Mouse (Mus musculus) limb, embryonic 10.5 days (tissue): ENCODE data around the gene Aldh3a2. TPM values are rescaled to one million over a fixed set of nuclear protein-coding genes. Genes with fewer than 3 reads are reported as not detected.
A peak's percentile ranks its signal among the peaks of the same experiment; 100 is the strongest.

ENCODE experiments used
- DNase-seq: peaks from one replicate; pipeline ENCODE4 v3.0.0-alpha.2; 2017; ENCODE audit warnings: low spot score
- H3K27ac ChIP-seq: fragments of 300-500 bp; sonication (generic); 2 replicates; pipeline ENCODE4 v1.5.1; 2016; ENCODE audit warnings: mild to moderate bottlenecking
- H3K27me3 ChIP-seq: fragments of 300-500 bp; sonication (generic); 2 replicates; pipeline ENCODE4 v1.6.1; 2016; ENCODE audit warnings: low read depth, mild to moderate bottlenecking; ENCODE audit not compliant: poor library complexity, severe bottlenecking
- H3K36me3 ChIP-seq: fragments of 300-500 bp; sonication (generic); 2 replicates; pipeline ENCODE4 v1.6.1; 2016; ENCODE audit warnings: mild to moderate bottlenecking, moderate library complexity
- H3K4me1 ChIP-seq: fragments of 300-500 bp; sonication (generic); 2 replicates; pipeline ENCODE4 v1.6.1; 2016
- H3K4me3 ChIP-seq: fragments of 300-500 bp; sonication (generic); 2 replicates; pipeline ENCODE4 v1.5.1; 2016; ENCODE audit warnings: mild to moderate bottlenecking, moderate library complexity
- H3K9me3 ChIP-seq: fragments of 300-500 bp; sonication (generic); replicated peaks from 2 replicates; pipeline ENCODE4 v1.6.1; 2016; ENCODE audit warnings: mild to moderate bottlenecking
- WGBS: fragments of 180-500 bp; shearing (Covaris S2); methylation state at CpG from one replicate; pipeline ENCODE4 v1.1.7; 2016; 5-methylcytosine and 5-hydroxymethylcytosine counted together
- polyA plus RNA-seq: library from polyadenylated mRNA; unstranded; fragments of >200 nt; fragmentation: Nextera tagmentation; extraction: Ambion mirVana; gene quantifications from 2 replicates; pipeline ENCODE4 v1.2.1, GENCODE M21; 2016

Aldh3a2 gene
- polyA plus RNA-seq, 1 experiment from 2014 or later, result 15.1 TPM

DNA sequence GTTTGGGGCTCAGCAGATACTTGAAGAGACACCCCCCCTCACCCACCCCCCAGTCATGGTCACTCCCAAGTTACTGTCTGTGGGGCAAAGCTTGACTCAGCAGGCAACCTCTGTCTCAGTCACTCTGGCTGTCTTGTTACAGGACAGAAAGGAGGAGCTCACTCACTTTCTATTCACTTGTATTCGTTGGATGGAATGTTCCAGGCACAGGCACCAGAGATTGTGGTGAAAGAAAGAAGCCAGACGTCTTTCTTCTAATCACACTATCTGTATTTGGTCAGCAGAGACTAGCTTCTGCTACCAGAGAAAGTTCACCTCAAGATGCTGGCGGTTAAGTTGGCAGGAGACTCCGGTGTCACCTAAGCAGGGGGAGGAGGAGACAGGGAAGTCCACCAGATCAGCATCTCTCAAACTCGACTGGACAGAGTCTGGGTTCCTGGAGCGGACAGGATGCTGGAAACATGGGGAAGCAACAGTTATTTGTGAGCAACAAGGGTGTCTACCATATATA lies 43.0 kb downstream of the Aldh3a2 start:
- no peaks in the 10 kb centered on the region for H3K36me3 ChIP-seq
- 80% methylated on average over 6 of the region's 6 CpGs for WGBS
- H3K27ac ChIP-seq, result no peak overlapping the region
- H3K4me1 ChIP-seq, result no peaks in the 10 kb centered on the region; the same call in 1 of the 2 replicates
- H3K27me3 ChIP-seq, result no peaks in the 10 kb centered on the region
- no peaks in the 10 kb centered on the region for H3K9me3 ChIP-seq
- H3K4me3 ChIP-seq, result no peak overlapping the region
- no peak for DNase-seq

DNA sequence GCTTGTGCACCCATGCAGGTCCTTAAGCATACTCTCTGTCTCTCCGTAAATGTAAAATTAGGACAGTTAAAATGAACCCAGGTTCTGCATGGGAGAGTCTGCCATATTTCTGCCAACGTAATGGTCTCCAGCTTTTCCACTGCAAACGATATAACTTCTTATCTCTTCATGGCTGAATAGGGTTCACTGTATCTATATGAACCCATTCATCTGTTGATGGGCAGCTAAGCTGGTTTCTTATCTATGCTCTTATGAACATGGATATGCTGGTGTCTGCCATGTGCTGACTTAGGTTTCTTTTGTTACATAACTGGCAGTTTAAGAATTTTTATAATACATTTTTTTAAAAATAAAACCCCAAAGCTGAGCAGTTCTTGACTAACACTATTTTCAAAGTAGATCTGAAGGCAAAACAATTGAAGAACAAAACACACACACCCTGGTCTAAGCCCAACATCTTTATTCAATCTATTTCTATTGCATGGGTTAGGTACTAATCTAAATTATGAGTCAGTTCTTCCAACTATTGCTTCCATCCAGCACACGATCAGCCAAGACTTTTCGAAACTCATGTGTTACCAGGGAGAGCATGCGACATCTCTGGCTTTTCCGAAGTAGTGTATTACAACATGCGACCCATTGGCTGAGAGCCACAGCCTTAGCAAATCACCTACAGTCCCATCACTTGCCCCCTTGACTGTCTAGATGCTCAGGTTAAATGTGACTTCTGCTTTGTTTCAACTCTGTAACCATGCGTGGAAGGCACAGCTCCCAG lies 44.1 kb downstream of the Aldh3a2 start:
- H3K36me3 ChIP-seq, result no peaks in the 10 kb centered on the region
- H3K27ac ChIP-seq, result no peak overlapping the region
- H3K4me3 ChIP-seq, result no peak overlapping the region
- H3K4me1 ChIP-seq, result no peaks in the 10 kb centered on the region; the same call in 1 of the 2 replicates
- WGBS, result 92% methylated on average over 9 of the region's 9 CpGs
- H3K27me3 ChIP-seq, result no peaks in the 10 kb centered on the region
- no peaks in the 10 kb centered on the region for H3K9me3 ChIP-seq
- no peak for DNase-seq

DNA sequence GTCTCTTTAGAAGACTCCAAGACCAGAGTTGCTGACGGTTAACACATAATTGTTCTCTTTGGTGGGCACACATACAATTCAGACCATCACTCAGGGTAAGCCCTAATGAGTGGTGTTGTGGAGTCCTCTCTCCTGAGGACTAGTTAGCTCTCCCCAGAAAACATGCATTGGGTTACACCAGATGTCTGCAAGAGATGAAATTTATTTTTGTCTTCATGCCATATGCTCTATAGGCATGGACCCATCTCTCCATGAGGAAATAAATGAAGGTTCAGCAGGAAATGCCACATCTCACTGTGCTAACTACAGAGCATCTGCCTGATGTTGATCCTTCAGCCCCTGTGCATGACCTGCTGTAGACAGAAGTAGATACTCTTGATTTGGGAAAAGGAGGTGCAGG lies 45.3 kb downstream of the Aldh3a2 start:
- no peak overlapping the region for H3K27ac ChIP-seq
- H3K9me3 ChIP-seq, result no peaks in the 10 kb centered on the region
- H3K27me3 ChIP-seq, result no peaks in the 10 kb centered on the region
- H3K4me1 ChIP-seq, result no peaks in the 10 kb centered on the region; the same call in 1 of the 2 replicates
- DNase-seq, result no peak
- no peak overlapping the region for H3K4me3 ChIP-seq
- WGBS, result 41% methylated on average over 1 of the region's 1 CpGs
- H3K36me3 ChIP-seq, result no peaks in the 10 kb centered on the region

DNA sequence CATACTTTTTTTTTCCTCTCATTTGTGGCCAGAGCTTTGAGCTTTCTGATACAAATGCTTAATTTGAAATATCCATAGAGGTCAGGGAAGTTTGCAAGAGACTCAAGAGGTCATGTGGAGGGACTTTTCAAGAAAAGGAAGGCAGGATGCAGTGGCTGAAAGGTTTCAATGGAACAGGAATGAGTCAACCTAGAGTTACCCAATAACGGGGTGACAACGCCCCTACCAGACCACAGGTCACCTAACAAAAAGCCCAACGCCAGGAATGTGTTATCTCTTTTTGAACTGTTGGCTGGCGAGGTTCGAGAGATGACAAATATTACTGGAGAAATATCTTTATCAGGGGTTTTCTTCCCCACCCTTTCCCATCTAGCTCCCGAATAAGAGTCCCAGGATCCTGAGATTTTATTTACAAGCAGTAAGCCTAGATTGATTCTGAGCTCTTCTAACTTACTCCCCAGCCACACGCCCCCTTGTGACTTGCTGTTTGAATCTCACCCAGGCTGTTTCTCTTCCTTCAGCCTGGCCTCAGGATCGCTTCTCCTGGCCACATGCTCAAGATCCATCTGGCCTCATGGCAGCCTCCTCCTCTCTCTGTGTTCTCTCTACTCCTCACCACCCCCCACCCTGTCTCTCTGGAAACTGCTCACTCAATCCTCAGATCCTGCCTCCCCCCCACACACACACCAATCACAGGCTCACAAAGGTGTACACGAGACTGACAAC lies 46.9 kb downstream of the Aldh3a2 start:
- H3K27ac ChIP-seq, result no peak overlapping the region
- H3K9me3 ChIP-seq, result no peaks in the 10 kb centered on the region
- no peak for DNase-seq
- WGBS, result 72% methylated on average over 9 of the region's 9 CpGs
- no peaks in the 10 kb centered on the region for H3K36me3 ChIP-seq
- H3K27me3 ChIP-seq, result no peaks in the 10 kb centered on the region
- no peak overlapping the region for H3K4me3 ChIP-seq
- no peaks in the 10 kb centered on the region; the same call in 1 of the 2 replicates for H3K4me1 ChIP-seq

DNA sequence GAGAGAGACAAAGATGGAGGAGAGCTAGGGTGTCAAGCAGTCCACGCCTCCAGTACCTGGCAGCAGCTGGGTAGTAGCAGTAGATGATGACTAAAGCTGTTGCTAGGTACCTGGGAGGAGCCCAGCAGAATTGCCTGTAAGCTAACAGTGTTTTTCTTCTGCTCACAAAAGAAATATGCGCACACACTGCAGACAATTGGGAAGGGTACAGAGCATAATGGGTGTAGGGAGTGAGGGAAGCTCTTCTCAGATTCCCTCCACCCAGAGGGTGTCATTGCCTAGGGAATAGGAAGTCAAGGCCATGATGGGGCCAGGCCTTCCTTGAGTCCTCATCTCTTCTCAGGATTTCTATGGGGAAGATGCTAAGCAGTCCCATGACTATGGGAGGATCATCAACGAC lies 51.3 kb downstream of the Aldh3a2 start:
- DNase-seq, result no peak
- Histone ChIP-seq H3K27me3 (peaks cover 32% of the 10 kb centered on the region), H3K4me3 (no peak overlapping the region), H3K4me1 (no peaks in the 10 kb centered on the region), H3K9me3 (no peaks in the 10 kb centered on the region), H3K36me3 (no peaks in the 10 kb centered on the region), H3K27ac (no peak overlapping the region)
- WGBS, result 84% methylated on average over 3 of the region's 3 CpGs

DNA sequence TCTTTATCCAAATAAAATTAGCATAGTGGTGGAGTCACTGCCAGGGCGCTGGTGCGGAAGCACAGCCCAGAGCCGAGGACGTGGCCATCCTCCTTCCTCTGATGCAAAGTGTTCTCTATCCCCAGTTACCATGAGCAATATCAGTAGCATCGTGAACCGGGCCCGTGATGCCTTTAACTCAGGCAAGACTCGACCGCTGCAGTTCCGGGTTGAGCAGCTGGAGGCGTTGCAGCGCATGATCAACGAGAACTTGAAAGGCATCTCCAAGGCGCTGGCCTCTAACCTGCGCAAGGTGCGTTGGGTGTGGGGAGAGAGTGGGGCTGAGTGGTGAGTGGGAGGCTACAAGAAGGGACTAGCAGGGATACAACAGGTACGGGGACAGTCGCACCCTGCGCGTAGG lies 55.2 kb downstream of the Aldh3a2 start:
- peaks cover 10% of the 10 kb centered on the region for H3K4me1 ChIP-seq
- no peaks in the 10 kb centered on the region for H3K9me3 ChIP-seq
- H3K27me3 ChIP-seq, result peaks cover 57% of the 10 kb centered on the region
- H3K36me3 ChIP-seq, result no peaks in the 10 kb centered on the region
- H3K27ac ChIP-seq, result no peak overlapping the region
- H3K4me3 ChIP-seq, result no peak overlapping the region
- DNase-seq, result peak; percentile 37
- 35% methylated on average over 20 of the region's 20 CpGs for WGBS

DNA sequence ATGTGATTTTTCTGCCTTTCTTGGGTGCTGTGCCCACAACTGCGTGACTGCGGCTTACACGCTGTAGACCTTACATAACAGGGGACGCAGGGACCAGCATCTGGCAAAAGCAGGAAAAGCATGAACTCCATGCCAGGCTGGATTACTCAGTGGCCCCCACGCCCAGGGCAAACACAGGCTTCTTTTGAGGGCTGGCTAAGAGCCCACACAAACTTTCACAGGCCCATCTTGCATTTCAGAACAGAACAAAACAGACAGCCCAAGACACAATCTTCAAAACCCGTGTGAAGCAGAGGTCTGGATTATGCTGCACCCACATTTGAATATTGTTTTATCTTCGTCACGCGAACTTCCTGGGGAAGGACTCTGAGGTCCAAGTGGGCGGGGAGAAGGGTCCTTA lies 58.9 kb downstream of the Aldh3a2 start:
- DNase-seq, result no peak
- Histone ChIP-seq H3K27me3 (peaks cover 48% of the 10 kb centered on the region), H3K4me3 (no peak overlapping the region), H3K9me3 (no peaks in the 10 kb centered on the region), H3K36me3 (no peaks in the 10 kb centered on the region), H3K27ac (0 out of 2 replicates have a peak overlapping the region, but pooled peaks have one; percentile 59), H3K4me1 (peaks cover 15% of the 10 kb centered on the region)
- 87% methylated on average over 10 of the region's 10 CpGs for WGBS

DNA sequence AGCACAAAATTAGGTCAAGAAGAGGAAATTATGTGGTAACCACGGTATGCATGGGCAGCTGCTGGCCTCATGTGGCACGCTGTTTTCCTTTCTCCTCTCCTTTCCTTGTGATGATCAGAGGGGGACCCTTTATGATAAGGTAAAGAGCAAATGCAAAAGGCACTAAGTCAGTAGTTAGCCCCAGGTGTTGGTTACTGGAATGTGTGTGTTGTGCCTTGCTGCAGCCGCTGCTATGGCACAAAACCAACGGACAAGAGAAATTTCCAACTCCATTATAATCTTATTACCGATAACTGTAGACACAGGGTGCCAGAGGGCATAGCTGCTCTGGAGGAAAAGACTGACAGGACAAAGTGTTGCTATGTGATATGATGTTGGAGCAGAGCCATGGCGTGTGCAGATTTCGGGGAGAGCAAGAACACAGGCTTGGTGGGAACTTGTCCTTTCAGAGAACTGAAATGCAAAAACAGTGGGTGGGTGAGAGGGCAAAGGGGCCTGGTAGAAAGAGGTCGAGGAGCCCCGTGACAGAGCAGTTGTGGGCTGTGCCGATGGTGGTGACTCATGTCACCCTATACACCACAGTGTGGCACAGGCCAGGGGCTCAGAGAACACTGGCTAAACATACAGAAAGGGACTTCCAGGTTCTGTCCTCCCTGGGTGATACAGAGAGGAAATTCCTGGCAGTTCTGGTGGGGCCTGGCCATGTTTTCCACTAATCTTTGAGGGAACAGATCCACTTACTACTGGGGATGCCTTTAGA lies 59.6 kb downstream of the Aldh3a2 start, which contains the start of gene Aldh3a1:
Gene Aldh3a1, plus strand, starts transcription at position 51 of the 760 bp plus-strand sequence.
- Histone ChIP-seq H3K27ac (peak within 1 kb of the TSS; percentile 59), H3K27me3 (peaks cover 41% of the 10 kb centered on the region), H3K4me1 (peaks cover 15% of the 10 kb centered on the region), H3K9me3 (no peaks in the 10 kb centered on the region), H3K36me3 (no peaks in the 10 kb centered on the region), H3K4me3 (no peak within 1 kb of the TSS)
- no peak for DNase-seq
- 81% methylated on average over 10 of the region's 10 CpGs for WGBS

DNA sequence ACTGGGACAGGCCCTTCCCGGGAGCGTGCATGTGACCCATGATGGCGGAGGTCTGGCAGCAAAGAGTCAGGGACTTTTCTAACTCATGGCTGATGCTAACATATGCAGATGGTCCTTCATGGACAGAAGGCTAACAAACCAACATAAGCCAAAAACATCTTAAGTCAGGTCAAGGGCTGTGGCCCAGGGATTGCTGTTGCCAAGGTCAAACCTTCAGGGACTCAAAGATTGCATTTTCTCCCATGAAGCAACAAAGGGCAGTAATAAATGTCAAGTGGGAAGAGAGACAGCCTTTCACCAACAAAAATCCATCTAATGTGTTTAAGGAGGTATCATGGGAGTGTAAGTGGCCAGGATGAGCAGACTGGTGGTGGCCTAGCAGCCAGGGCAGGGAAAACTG lies 61.1 kb downstream of the Aldh3a2 start:
- WGBS, result 95% methylated on average over 3 of the region's 3 CpGs
- Histone ChIP-seq H3K9me3 (no peaks in the 10 kb centered on the region), H3K36me3 (no peaks in the 10 kb centered on the region), H3K27ac (no peak overlapping the region), H3K27me3 (peaks cover 26% of the 10 kb centered on the region), H3K4me1 (peaks cover 15% of the 10 kb centered on the region), H3K4me3 (no peak overlapping the region)
- no peak for DNase-seq

DNA sequence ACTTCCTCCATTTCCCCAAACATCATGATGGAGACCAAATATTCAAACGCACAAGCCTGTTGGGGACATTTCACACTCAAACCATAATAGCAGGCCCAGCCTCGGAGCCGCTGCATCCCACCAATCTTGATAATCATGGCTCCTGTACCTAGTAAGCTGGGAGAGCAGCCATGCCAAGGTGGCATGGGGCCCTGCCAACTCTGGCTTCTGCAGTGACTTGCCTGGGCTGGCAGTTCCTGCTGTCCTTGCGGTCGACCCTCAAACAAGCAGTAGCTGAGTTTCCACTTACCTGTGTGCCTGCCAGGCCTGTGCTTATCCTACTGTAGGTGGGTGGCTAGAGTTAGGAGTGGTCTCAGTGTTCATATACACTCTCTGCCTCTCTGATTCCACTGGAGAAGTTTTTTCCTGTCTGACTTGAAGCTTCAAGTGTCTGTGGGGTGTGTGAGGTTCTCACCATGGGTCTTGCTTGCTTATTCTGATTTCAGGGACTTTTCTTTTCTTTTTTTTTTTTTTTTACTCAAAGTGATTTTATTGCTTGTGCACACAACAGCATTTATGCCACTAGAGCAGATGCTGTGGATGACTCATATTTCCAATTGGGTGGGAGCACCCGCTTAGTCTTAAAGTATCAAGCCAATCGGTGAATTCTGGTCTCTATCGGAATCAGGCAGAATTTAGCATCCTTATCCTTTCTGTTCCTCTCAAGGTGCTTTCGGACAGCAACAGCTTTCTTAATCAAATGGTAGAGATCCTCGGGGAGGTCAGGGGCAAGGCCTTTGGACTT lies 61.9 kb downstream of the Aldh3a2 start:
- Histone ChIP-seq H3K27ac (no peak overlapping the region), H3K36me3 (no peaks in the 10 kb centered on the region), H3K4me1 (peaks cover 15% of the 10 kb centered on the region), H3K4me3 (no peak overlapping the region), H3K27me3 (peaks cover 18% of the 10 kb centered on the region), H3K9me3 (no peaks in the 10 kb centered on the region)
- 90% methylated on average over 10 of the region's 10 CpGs for WGBS
- no peak for DNase-seq

DNA sequence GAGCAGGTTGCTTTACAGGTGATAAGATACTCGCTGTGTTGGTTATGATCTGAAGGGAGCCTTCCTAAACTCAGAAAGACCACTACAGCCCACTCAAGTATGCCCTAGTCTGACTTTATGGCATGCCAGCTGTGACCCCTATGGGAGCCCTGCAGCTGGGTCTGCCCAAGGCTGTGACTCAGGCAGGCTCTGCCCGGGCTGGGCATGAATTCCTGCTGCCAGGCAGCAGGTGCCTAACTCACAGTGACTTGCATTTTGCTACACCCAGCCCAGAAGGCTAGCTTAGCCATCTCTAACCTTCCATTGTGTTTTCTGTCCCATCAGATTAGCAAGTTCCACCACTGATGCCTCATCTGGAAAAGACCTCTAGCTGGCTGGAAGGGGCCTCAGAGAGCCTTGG lies 64.5 kb downstream of the Aldh3a2 start:
- no peak overlapping the region for H3K27ac ChIP-seq
- H3K9me3 ChIP-seq, result no peaks in the 10 kb centered on the region
- H3K36me3 ChIP-seq, result no peaks in the 10 kb centered on the region
- DNase-seq, result no peak
- no peaks in the 10 kb centered on the region for H3K27me3 ChIP-seq
- peaks cover 14% of the 10 kb centered on the region for H3K4me1 ChIP-seq
- no peak overlapping the region for H3K4me3 ChIP-seq
- WGBS, result 88% methylated on average over 2 of the region's 2 CpGs

DNA sequence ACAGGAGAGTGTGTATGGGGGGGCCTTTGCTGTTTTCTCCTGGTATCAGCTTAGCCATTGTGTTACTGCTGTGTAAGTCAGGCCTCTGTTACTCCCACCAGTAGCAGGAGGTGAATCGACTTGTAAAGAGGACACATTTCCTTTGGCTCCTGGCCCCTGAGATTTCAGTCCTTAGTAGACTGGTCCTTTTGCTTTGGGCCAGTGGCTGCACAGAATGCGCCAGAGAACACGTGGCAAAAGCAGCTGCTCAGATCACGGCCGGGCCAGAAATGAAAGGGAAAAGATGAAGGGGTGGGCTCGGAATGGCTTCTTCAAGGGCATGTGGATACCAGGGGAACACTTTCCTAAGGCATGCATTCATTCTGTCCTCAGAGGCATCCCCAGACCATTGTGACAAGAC lies 65.1 kb downstream of the Aldh3a2 start:
- peaks cover 8% of the 10 kb centered on the region for H3K4me1 ChIP-seq
- no peak for DNase-seq
- H3K27me3 ChIP-seq, result no peaks in the 10 kb centered on the region
- WGBS, result 85% methylated on average over 6 of the region's 6 CpGs
- no peak overlapping the region for H3K27ac ChIP-seq
- H3K36me3 ChIP-seq, result no peaks in the 10 kb centered on the region
- no peaks in the 10 kb centered on the region for H3K9me3 ChIP-seq
- H3K4me3 ChIP-seq, result no peak overlapping the region
